Mouse (Mus musculus) left cerebral cortex, adult 11 months (tissue): ENCODE results near the gene Gpc3.

Source experiments
- DNase-seq: peaks from one replicate; pipeline ENCODE4 v3.0.0; 2022; ENCODE audit warnings: low spot score

The Gpc3 gene

DNA sequence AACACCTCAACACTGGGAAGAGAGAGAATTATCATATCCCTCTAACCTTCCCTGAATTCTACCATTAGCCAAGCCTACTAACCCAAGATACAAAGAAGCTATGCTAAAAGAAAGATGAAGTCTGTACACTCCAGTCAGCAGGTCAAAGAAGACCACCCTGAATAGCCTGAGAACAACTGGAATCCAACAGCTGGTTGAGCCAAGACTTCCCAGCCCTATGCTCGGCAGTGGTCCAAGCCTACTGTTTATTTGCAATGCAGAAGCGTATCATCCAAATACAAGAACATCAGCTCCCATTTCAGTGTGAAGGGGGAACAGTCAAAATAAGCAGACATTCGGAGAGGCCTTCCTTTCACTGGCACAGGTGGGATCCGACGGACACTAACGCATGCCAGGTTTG, 56.3 kb downstream of the Gpc3 start:
- DNase-seq, result no peak

DNA sequence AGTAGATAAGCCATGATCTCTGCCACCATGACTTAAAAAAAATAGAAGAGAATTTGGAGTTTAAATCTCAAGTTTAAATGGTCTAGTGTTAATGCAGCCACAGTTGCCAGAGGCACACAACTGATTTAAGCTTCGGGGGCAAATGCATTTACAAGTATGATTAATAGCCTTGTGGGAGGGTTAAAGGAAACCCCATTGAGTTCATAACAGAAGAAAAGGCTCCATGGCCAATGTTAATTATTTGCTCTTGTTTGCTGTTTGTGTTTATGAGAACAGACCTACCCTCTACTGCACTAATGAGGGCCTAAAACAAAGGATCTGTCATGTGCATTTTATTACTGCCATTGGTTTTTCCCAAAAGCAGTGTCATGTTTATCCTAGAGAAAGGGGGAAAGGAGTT, 62.5 kb downstream of the Gpc3 start:
- DNase-seq, result no peak

DNA sequence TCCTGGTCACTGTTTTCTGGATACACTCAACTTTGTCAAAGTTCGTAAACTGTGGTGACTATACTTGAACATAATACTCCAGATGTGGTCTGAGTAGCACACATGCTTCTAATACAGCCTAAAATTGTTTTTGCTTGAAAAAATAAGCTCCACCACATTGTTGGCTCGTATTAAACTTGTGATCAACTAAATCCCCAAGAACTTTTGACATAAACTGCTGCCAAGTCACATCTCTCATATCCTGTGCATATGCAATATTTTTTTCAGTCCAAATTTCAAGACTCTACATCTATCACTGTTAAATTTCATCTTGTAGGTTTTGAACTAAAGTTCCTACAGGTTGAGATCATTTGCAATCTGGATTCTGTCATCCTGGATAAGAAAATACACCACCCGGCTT, 69.1 kb downstream of the Gpc3 start:
- DNase-seq, result no peak

DNA sequence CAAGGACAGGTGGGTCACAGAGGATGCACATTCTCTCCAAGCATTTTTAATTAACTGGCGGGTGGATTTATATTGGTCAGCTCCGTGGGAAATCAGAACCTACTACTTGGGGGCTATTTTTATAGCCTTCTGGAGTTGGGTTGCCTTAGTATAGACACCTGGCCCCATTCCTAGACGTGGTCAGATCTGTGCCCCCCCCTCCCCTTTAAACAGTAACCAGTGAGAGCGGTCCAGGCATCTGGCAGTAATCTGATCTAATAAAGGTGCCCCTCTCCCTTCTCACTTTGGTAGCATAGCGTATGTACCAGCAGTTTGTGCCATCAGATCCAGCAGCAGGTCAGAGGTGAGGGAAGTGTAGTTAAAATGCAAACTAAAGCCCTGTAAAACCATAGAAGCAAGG, 76.5 kb downstream of the Gpc3 start:
- no peak for DNase-seq

DNA sequence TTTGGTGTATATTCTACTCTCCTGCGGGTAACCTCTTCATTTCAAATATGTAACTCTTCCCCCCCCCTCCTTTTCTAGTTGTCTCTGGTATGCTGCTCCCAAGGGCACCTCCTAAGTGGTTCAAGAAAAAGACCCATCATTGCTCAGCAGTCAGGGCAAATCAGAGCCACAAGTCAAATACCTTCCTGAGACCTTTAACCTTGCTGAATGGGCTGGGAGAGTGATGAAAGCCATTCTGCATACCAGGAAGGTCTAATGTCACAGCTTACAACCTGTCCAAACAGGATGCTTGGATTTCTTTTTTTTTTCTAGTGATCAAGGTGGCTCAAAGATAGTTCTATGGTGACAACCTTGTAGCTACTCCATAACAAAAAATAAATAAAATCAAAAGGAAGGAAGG, 80.0 kb downstream of the Gpc3 start:
- DNase-seq, result no peak

DNA sequence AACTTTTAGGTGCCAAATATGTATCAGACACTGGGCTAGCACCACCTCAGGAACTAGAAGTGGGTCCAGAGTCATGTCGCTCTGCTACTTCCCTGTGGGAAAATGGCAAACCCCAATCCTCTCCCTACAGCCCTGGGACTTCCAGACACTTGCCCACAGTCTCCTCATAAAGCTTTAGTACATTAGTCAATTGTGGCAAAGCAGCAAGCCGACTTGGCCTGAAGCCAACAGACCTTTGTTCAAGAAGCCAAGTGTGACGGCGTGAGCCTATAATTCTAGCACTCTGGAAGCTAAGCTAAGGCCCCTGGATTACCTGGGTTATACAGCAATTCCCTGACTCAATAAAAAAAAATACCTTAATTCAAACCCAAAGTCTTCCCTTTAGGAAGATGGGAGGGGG, 80.7 kb downstream of the Gpc3 start:
- DNase-seq, result no peak

DNA sequence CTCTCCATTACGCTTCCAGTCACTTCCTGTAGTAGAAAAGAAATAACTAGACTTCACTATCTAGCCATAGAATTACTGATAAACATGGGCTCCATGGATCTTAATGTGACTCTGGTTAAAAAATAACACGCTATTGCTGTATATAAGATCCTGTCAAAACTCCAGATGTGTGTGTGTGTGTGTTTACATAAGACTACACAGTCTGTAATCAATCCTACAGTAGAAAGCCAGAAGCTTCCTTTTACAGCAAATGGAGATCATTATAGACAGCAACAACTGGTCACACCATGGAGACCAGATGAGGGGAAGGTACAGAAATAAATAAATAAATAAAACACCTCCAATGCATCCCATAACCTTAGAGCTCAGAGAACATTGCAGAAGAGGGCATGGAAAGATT, 81.6 kb downstream of the Gpc3 start:
- no peak for DNase-seq

DNA sequence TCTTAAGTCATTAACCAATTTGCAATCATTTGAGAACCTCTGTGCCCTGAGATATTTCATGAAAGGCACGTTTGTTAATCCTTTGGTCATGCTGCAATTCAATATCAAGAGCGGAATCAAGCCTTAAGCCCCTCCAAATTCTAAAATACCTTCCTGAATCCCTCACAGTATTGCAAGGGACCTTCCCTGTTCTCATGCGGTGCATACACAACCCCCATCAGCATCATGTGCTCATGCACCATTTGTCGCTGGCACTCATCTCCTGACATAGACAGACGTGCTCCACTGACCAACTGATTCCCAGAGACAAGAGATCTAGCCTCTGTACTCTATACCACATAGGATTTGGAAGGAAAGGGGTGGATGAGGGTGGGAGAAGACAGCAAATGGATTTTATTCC, 87.7 kb downstream of the Gpc3 start:
- DNase-seq, result no peak

DNA sequence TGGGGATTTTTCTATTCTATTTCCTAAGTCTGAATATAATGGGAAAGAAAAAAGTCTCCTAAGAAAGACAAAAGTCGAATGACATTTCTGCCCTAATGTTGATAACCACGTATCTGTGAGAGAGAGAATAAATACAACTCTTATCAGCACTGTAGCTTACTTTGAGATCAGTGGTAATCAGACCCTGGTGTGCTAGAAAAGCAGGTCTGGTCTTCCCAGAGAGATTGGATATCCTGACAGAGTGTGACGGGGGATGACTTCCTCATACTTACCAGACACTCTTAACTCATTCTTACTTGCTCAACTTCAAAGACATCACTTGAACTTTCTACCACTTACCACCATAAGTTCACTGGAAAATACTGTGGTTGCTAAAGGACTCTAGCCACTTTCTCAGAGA, 88.6 kb downstream of the Gpc3 start:
- no peak for DNase-seq

DNA sequence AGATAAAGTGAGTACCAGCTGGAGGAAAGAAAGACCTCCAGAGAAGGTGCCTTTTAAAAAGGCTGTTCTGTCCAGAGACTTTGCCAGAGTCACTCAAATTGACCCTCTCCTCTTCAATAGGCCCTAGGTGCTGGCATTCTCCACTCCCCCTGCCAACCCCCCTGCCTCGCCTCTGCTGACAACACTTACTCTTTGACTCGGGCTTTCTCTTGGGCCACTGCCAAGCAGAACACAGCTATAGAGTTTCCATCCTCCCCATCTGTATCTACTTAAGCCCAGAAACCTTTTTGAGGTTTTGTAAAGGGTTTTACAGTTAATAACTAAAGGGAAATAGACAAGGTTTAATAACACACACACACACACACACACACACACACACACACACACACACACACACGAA, 99.2 kb downstream of the Gpc3 start:
- DNase-seq, result no peak

DNA sequence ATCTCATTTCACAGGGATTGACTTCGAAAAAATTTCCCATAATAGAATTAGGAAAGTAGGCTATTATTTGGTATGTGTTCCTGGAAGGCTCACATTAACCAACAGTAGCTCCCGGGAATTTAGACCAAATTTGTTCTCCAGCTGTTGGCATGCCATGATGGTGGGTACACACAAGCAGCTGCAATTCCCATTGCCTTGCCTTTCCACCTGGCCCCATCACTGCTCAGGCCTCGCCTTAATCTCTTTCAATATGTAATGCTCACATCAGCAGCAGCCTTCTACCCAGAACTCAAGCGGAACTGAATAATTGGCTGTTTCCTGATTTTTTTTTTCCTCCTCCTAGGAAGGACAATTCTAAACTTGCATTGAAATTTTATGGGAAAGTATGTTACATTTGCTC, 102.6 kb downstream of the Gpc3 start:
- DNase-seq, result no peak

DNA sequence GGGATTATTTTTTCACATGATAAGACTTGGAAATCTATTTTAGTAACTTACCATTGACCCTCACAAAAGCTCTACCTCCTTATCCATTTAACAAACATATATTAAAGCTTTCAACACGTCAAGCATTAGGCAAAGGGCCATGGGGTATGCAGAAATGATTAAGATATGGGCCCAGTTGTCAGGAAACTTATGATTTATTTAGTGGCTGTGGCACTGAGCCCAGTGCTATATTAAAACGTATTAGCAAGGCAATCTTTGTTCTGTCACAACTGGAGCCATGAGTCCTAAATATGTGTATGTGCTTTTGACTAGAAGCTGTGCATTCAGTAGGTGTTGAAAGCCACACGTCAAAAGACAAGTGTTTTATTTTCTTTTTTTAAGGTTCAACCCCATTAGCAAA, 109.9 kb downstream of the Gpc3 start:
- DNase-seq, result no peak

DNA sequence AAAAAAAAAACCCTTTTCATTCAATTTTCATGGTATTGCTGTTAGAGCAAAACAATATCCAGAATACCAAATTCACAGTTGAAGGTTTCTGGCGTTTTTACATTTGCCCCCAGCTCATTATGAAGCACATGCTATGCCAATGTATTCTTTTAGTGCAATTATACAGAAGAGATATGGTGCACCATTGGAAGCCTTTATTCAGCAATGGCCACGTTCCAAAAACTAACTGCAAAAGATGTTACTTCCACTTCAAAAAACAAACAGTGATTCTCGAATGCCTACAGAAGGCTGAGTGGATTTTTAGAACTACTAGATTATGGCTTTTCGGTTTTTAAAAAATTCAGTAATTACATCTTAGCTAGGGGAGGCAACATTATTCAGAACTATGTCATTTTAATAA, 124.3 kb downstream of the Gpc3 start:
- no peak for DNase-seq

DNA sequence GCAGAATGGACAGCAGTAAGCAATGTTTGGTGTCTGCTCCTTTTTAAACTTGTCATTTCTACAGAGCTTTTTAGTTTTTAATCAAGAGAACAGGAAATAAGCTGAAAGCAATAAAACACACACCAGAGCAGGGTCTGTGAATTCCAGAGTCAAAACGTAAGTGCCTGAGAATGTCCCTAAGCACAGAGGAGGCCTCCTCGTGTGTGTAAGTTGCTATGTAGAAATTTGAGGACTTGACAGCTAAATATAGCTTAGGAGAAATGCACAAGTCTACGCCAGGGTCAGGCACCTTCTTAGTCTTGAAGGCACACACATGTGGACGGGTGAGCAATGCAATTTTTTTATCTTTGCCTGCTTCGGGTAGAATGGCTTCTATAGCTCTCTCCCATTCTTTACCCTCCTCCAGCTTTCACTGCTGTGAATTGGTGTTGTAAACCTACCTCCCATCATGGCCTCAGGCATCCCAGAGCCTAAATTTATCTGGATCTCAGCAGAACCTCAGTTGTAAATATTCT, 158.6 kb downstream of the Gpc3 start:
- DNase-seq, result no peak

DNA sequence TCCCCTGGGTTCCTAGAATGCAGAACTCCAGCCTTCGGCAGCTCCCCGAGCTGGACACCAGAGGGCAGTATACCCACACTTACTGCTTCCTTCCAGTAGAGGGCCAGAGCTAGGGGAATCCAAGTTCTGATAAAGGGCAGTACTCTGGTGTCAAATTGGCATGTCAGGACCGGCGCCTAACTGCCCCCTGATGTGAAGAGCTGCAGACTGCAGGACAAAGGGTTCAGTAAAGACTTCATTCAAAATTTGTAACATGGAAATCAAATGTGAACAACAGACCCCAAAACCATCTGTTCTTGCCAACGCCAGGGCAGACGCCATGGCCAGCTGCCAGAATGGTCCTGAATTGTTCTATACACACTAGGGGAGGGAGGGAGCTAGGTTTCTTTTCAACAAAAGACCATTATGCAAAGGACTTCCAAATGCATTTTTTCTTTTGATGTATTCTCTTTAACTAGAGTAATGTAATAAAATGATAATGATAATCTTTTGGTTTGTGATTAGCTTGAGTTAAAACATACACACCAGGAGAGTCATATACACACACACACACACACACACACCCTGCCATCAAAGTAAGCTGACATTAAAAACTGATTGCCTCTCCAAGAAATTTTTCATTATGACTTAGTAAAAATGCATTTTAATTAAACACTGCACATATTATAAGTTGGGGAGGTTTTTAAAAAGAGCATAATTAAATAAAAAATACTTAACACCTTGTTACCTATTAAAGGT, 160.1 kb downstream of the Gpc3 start:
- DNase-seq, result peak; percentile 45

DNA sequence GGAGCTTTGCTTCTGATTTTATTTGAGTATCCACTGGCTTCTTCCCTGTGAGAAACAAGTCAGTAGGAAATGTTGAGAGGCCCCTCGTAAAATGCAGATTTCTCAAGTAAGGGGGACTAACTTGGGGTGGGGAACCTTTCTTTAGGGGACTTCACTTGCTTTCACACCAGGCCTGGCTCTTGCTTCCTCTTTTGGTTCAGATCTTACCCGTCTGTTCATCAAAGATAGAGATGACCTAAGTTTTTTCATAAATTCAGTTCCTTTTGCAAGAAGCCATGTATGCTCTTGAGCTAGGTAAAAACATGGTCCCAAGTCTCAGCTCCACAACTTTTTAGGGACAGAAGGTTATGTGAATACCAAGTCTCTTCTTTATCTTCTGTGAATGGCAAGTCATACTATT, 164.6 kb downstream of the Gpc3 start:
- DNase-seq, result no peak

DNA sequence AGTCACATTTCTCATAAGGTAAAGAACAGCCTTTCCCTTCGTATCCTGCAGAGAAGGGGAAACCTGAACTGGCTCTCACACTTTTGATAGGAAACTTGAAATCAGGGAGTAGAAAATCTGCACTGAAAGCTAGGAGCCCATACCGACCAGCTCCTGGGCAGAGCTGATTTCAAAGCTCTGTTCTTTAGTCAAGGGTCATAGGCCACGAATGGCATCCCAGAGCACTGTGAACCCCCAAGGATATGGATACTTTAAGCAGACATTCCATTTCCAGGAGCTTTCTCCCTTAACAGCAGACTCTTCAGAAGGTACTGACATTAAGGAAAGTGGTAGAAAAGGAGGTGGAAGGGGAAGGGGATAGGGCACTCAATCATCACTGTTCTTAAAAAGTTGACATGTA, 165.3 kb downstream of the Gpc3 start:
- DNase-seq, result no peak

DNA sequence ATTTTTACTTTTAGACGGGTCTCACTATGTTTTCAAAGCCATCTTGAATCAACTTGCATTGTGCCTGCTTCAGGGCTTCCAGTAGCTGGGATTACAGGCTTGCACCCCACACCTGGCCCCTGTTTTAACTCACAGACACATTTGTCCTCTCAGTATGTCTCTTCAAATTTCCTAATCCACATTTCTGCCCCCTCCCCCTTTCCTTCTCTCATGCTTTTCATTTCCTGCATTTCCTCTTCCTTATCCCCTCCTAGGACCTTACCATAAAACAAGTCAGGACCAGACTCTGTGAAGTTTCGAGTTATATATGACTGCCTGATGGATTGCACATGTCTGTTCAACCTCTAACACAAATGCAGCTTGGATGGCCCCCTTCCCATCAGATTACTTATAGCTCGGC, 167.2 kb downstream of the Gpc3 start:
- DNase-seq, result no peak

DNA sequence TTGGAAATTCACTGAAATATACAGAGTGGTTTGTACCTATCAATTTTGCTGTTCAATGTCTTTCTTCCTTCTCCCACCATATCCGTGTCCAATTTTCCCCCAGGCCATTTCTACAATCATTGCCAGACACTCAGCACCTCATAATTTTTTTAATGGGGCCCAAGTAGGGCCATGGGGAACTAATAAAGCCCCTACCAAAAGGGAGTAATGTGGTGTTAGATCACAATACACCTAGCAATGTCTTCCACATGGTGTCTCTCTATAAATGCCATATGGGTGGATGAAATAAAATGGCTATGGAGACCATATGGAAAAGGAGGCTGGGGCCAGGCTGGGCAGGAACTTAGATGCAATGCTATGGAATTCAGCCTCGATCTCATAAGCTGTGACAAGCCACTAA, 168.8 kb downstream of the Gpc3 start:
- no peak for DNase-seq

DNA sequence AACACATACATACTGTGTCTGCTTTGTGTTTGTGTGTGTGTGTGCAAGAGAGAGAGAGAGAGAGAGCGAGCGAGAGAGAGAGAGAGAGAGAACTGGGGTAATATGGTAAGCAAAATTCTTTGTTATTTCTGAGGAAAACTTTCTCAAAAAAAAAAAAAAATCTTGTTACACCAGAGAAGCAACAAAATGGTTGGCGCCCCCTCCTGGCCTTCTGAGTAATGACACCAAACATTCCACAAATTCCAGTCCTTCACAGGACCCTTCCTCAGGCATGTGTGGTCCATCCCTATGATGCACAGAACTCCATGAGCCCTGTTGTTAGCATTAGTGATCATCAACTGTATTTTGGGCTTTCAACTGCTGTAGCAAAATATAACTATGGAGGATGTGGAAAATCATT, 172.0 kb downstream of the Gpc3 start:
- DNase-seq, result no peak

DNA sequence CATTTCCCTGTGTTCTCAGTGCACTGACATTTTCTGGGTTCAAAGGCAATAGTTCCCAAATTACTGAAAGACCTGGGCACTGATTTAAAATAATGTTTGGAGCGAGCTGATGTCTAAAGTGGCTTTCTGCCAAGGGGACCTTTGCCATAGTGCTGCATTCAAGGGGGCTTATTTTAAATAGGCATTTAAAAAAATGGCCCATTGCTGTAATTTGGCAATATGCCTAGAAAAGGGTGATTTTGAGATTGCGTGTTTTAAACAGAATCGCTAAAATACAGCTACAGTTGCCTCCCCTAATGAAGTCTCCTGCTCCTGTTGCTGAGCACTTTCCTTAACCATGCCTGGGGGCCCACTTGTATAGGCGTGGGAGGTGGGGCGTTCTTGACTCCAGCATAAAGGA, 174.3 kb downstream of the Gpc3 start:
- DNase-seq, result no peak

DNA sequence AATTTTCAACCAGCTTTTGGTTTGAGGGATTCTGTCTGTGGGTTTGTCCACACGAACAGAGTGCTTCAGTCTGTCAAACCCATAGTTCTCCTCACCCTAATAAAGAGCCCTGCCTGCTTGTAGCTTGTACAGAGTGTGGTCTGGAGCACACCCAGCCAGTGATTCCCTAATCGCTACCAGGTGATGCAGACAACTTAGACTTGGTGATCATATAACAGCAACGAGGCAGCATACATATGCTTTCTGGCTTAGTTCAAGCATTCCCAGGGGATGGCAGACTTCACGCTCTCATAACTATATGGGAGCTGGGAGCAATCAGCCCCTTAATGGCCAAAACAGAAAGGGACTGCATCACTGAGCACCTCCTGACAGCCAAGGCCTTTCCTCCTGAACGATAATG, 188.1 kb downstream of the Gpc3 start:
- DNase-seq, result no peak

DNA sequence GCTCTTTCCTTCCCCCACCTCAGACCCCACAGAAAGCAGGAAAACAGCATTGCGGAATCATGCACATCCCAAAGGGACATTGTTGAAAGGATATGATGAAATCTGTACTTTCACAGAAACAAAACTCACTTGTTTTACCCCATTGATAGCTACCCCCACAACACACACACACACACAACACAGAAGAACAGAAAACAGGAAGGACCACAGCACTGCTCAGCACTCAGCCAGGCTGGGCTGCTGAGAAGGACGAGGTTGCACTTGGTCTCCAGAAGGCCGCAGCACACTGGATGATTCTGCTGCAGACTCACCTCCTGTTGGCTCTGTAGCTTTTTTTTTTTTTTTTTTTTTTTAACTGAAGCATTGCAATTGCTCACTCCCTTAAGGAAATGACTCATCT, 193.9 kb downstream of the Gpc3 start:
- no peak for DNase-seq

DNA sequence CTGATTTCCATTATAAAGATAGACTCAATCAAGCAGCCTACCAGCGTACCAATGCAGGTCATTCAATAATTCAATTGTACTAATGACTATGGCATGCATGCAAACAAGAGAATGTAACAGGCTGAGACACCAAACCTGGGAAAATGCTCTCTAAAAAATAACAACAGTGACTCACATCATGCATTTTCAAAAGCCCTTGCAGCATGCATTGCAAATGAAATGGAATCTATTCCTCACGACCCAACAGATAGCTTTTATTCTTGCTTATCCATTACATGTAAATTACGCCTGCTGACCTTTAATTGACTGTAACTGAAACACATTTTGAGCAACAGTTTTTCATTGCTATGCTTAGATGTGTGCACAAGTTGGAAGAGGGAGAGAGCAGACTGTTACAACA, 200.8 kb downstream of the Gpc3 start:
- DNase-seq, result no peak

DNA sequence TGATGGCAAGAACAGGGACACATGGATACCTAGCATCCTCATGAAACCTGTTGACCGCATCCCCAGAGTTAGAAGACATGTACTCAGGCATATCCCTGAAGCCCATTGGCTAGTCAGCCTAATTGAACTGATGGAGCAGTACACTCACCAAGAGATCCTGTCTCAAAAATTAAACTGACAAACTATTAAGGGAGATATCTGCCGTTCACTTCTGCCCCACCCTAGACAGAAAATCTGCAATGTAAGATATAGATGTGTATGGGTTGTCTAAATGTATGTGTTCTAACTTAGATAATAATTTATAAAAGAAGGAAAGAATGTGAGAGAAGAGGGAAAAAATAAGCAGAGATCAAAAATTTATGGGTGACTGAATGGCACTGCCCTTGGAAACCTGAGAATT, 212.6 kb downstream of the Gpc3 start:
- no peak for DNase-seq
